Mouse (Mus musculus): ENCODE measurements around the gene Kif4. TPM values are rescaled to one million over a fixed set of nuclear protein-coding genes. Genes with fewer than 3 reads are reported as not detected.

Gene Kif4
- total and polyA plus RNA-seq, 2 experiments: 0.02 to 0.37 TPM

- no peak overlapping the region for H3K4me3 ChIP-seq (ENCODE audit: insufficient read depth, low read depth, low read length)
- TF ChIP-seq CTCF (IDR thresholded peaks at IDR 0.05; ENCODE audit: low read depth, low read length) (no peak), POLR2A (IDR thresholded peaks at IDR 0.05; ENCODE audit: extremely low read depth, insufficient read depth, low read length) (no peak)
- 20% methylated on average over 8 of the region's 8 CpGs for WGBS
- no peak for DNase-seq (ENCODE audit: extremely low read depth, low read depth, low spot score)
- no peaks in the 10 kb centered on the region for H3K27me3 ChIP-seq (ENCODE audit: control insufficient read depth, insufficient read depth, low read length)
- no peak overlapping the region for H3K9ac ChIP-seq (ENCODE audit: low read depth, low read length)
- H3K27ac ChIP-seq (replicated peaks; ENCODE audit: insufficient read depth, low read depth, low read length): no peak overlapping the region
- no peaks in the 10 kb centered on the region for H3K36me3 ChIP-seq (ENCODE audit: control insufficient read depth, insufficient read depth, low read length)
- no peaks in the 10 kb centered on the region for H3K4me1 ChIP-seq (ENCODE audit: control insufficient read depth, insufficient read depth, low read length)
- H3K79me2 ChIP-seq (ENCODE audit: control insufficient read depth, insufficient read depth, low read length): no peaks in the 10 kb centered on the region
Observed at GRCm38 (mm10) chrX:100730266-100730665, 104.7 kb downstream of the Kif4 start.

- H3K27me3 ChIP-seq (ENCODE audit: control insufficient read depth, insufficient read depth, low read length): no peaks in the 10 kb centered on the region
- peak; percentile 4 for DNase-seq (ENCODE audit: extremely low read depth, low read depth, low spot score)
- no peaks in the 10 kb centered on the region for H3K36me3 ChIP-seq (ENCODE audit: control insufficient read depth, insufficient read depth, low read length)
- no peak overlapping the region for H3K27ac ChIP-seq (replicated peaks; ENCODE audit: insufficient read depth, low read depth, low read length)
- H3K4me3 ChIP-seq (ENCODE audit: insufficient read depth, low read depth, low read length): no peak overlapping the region
- H3K4me1 ChIP-seq (ENCODE audit: control insufficient read depth, insufficient read depth, low read length): no peaks in the 10 kb centered on the region
- WGBS: 74% methylated on average over 7 of the region's 7 CpGs
- no peak overlapping the region for H3K9ac ChIP-seq (ENCODE audit: low read depth, low read length)
- no peak for TF ChIP-seq CTCF (IDR thresholded peaks at IDR 0.05; ENCODE audit: low read depth, low read length)
- TF ChIP-seq POLR2A (IDR thresholded peaks at IDR 0.05; ENCODE audit: extremely low read depth, insufficient read depth, low read length): no peak
- H3K79me2 ChIP-seq (ENCODE audit: control insufficient read depth, insufficient read depth, low read length): no peaks in the 10 kb centered on the region
Observed at GRCm38 (mm10) chrX:100734359-100734758, 108.8 kb downstream of the Kif4 start.

GRCm38 (mm10) chrX:100738918-100739317 lies 113.4 kb downstream of the Kif4 start:
- Histone ChIP-seq H3K4me1 (ENCODE audit: control insufficient read depth, insufficient read depth, low read length) (0 out of 2 replicates have a peak, but pooled peaks cover 1% of the 10 kb centered on the region), H3K27me3 (ENCODE audit: control insufficient read depth, insufficient read depth, low read length) (no peaks in the 10 kb centered on the region), H3K9ac (ENCODE audit: low read depth, low read length) (no peak overlapping the region), H3K79me2 (ENCODE audit: control insufficient read depth, insufficient read depth, low read length) (no peaks in the 10 kb centered on the region), H3K27ac (replicated peaks; ENCODE audit: insufficient read depth, low read depth, low read length) (no peak overlapping the region), H3K4me3 (ENCODE audit: insufficient read depth, low read depth, low read length) (no peak overlapping the region), H3K36me3 (ENCODE audit: control insufficient read depth, insufficient read depth, low read length) (no peaks in the 10 kb centered on the region)
- 9% methylated on average over 14 of the region's 14 CpGs for WGBS
- peak; percentile 8 for DNase-seq (ENCODE audit: extremely low read depth, low read depth, low spot score)
- no peak for TF ChIP-seq POLR2A (IDR thresholded peaks at IDR 0.05; ENCODE audit: extremely low read depth, insufficient read depth, low read length)
- peak; percentile 71 for TF ChIP-seq CTCF (IDR thresholded peaks at IDR 0.05; ENCODE audit: low read depth, low read length)

GRCm38 (mm10) chrX:100739443-100739842 lies 113.9 kb downstream of the Kif4 start:
- Histone ChIP-seq H3K4me1 (ENCODE audit: control insufficient read depth, insufficient read depth, low read length) (0 out of 2 replicates have a peak, but pooled peaks cover 1% of the 10 kb centered on the region), H3K36me3 (ENCODE audit: control insufficient read depth, insufficient read depth, low read length) (no peaks in the 10 kb centered on the region), H3K27ac (replicated peaks; ENCODE audit: insufficient read depth, low read depth, low read length) (no peak overlapping the region), H3K4me3 (ENCODE audit: insufficient read depth, low read depth, low read length) (no peak overlapping the region), H3K79me2 (ENCODE audit: control insufficient read depth, insufficient read depth, low read length) (no peaks in the 10 kb centered on the region), H3K9ac (ENCODE audit: low read depth, low read length) (no peak overlapping the region), H3K27me3 (ENCODE audit: control insufficient read depth, insufficient read depth, low read length) (no peaks in the 10 kb centered on the region)
- WGBS: 7% methylated on average over 10 of the region's 10 CpGs
- TF ChIP-seq POLR2A (IDR thresholded peaks at IDR 0.05; ENCODE audit: extremely low read depth, insufficient read depth, low read length) (no peak), CTCF (IDR thresholded peaks at IDR 0.05; ENCODE audit: low read depth, low read length) (no peak)
- DNase-seq (ENCODE audit: extremely low read depth, low read depth, low spot score): no peak

DNA sequence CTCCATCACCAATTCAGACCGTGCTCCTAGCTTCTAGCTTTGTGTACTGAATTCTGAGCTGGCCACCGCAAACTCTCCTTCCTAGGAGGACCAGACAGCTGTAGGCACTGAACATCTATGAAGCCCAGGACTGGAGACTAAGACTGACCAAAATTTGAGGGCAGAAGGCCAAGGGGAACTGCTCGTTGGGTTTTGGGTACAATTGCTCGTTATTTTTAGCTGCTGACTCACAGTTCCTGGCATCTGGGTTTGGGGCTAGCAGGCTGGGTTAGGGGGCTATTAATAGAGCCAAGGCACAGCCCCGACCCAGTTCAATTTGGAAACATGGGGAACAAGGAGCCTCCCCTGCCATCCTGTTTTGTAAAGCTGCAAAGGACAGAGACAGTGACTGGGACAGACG lies 115.2 kb downstream of the Kif4 start:
- Histone ChIP-seq H3K27me3 (ENCODE audit: control insufficient read depth, insufficient read depth, low read length) (no peaks in the 10 kb centered on the region), H3K4me3 (ENCODE audit: insufficient read depth, low read depth, low read length) (no peak overlapping the region), H3K4me1 (ENCODE audit: control insufficient read depth, insufficient read depth, low read length) (0 out of 2 replicates have a peak, but pooled peaks cover 1% of the 10 kb centered on the region), H3K27ac (replicated peaks; ENCODE audit: insufficient read depth, low read depth, low read length) (no peak overlapping the region), H3K79me2 (ENCODE audit: control insufficient read depth, insufficient read depth, low read length) (no peaks in the 10 kb centered on the region), H3K9ac (ENCODE audit: low read depth, low read length) (no peak overlapping the region), H3K36me3 (ENCODE audit: control insufficient read depth, insufficient read depth, low read length) (no peaks in the 10 kb centered on the region)
- no peak for DNase-seq (ENCODE audit: extremely low read depth, low read depth, low spot score)
- WGBS: 65% methylated on average over 6 of the region's 6 CpGs
- TF ChIP-seq CTCF (IDR thresholded peaks at IDR 0.05; ENCODE audit: low read depth, low read length) (no peak), POLR2A (IDR thresholded peaks at IDR 0.05; ENCODE audit: extremely low read depth, insufficient read depth, low read length) (no peak)

DNA sequence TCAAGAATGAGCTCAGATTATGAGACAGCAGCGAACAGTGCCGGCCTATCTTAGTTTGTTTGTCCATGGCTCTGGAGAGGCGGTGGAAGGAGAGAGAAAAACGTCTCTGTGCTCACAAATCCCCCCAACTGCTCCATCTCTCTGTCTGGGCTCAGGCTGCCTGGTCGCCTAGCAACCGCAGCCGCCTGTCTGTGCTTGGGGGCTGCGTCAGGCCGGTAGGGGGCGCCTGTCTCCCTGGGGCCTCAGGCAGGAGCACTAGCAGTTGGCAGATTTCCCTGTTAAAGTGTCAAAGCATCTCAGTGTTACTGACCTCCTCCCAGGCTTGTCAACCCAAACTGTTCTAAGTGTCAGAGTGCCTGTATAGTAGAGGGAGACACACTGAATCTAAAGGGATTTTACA lies 116.4 kb downstream of the Kif4 start:
- no peak overlapping the region for H3K27ac ChIP-seq (replicated peaks; ENCODE audit: insufficient read depth, low read depth, low read length)
- H3K79me2 ChIP-seq (ENCODE audit: control insufficient read depth, insufficient read depth, low read length): no peaks in the 10 kb centered on the region
- H3K4me3 ChIP-seq (ENCODE audit: insufficient read depth, low read depth, low read length): no peak overlapping the region
- H3K9ac ChIP-seq (ENCODE audit: low read depth, low read length): no peak overlapping the region
- WGBS: 26% methylated on average over 10 of the region's 10 CpGs
- TF ChIP-seq CTCF (IDR thresholded peaks at IDR 0.05; ENCODE audit: low read depth, low read length): peak; percentile 41
- TF ChIP-seq POLR2A (IDR thresholded peaks at IDR 0.05; ENCODE audit: extremely low read depth, insufficient read depth, low read length): no peak
- H3K27me3 ChIP-seq (ENCODE audit: control insufficient read depth, insufficient read depth, low read length): no peaks in the 10 kb centered on the region
- peak; percentile 8 for DNase-seq (ENCODE audit: extremely low read depth, low read depth, low spot score)
- H3K4me1 ChIP-seq (ENCODE audit: control insufficient read depth, insufficient read depth, low read length): 0 out of 2 replicates have a peak, but pooled peaks cover 1% of the 10 kb centered on the region
- no peaks in the 10 kb centered on the region for H3K36me3 ChIP-seq (ENCODE audit: control insufficient read depth, insufficient read depth, low read length)
